Mouse (Mus musculus): ENCODE data around the gene Traf1.

GRCm38 (mm10) chr2:34965806-34966205, 4.2 kb upstream of the Traf1 start:
- TF ChIP-seq POLR2A (IDR thresholded peaks at IDR 0.05; ENCODE audit: control insufficient read depth, low read depth, low read length) (no peak), CTCF (IDR thresholded peaks at IDR 0.05; ENCODE audit: control insufficient read depth, insufficient read depth, insufficient replicate concordance, low read depth, low read length) (no peak)
